Mouse (Mus musculus) megakaryocyte, embryonic 14.5 days (primary cell): ENCODE measurements around the gene Cnga4. TPM values are rescaled to one million over a fixed set of nuclear protein-coding genes. Genes with fewer than 3 reads are reported as not detected.

Experiments used
- H3K27me3 ChIP-seq: replicated peaks from 2 replicates; pipeline ENCODE3; 2012; ENCODE audit warnings: inconsistent platforms
- H3K36me3 ChIP-seq: replicated peaks from 2 replicates; pipeline ENCODE3; 2012; ENCODE audit warnings: low read length, inconsistent platforms, mixed read lengths
- H3K4me1 ChIP-seq: 2 replicates; pipeline ENCODE4 v1.6.1; 2012; ENCODE audit warnings: inconsistent platforms
- H3K4me3 ChIP-seq: replicated peaks from 2 replicates; pipeline ENCODE3; 2012; ENCODE audit warnings: moderate library complexity, mild to moderate bottlenecking, inconsistent platforms
- H3K9me3 ChIP-seq: 2 replicates; pipeline ENCODE4 v1.6.1; 2012; ENCODE audit warnings: inconsistent platforms
- FLI1 ChIP-seq: IDR thresholded peaks from 2 replicates; pipeline ENCODE4 v1.6.1; 2012; ENCODE audit warnings: low read length, inconsistent platforms, mixed read lengths
- GATA1 ChIP-seq: IDR thresholded peaks from 3 replicates; pipeline ENCODE4 v1.6.1; 2012; ENCODE audit warnings: mixed read lengths, low read length, inconsistent platforms, borderline replicate concordance
- polyA plus RNA-seq: library from polyadenylated mRNA; stranded (reverse); fragments of >175 nt; gene quantifications from 2 replicates; pipeline ENCODE4 v1.2.3, GENCODE M21; 2012; ENCODE audit warnings: low replicate concordance; ENCODE audit not compliant: insufficient read depth

Cnga4 gene
- polyA plus RNA-seq, 1 experiment = not detected

- no peaks in the 10 kb centered on the region for H3K9me3 ChIP-seq
- H3K4me1 ChIP-seq = no peaks in the 10 kb centered on the region
- no peak overlapping the region for H3K4me3 ChIP-seq
- peaks cover 16% of the 10 kb centered on the region for H3K27me3 ChIP-seq
- no peak for TF ChIP-seq GATA1
- TF ChIP-seq FLI1 = no peak
- no peaks in the 10 kb centered on the region for H3K36me3 ChIP-seq
These were observed 10.0 kb downstream of the Cnga4 start for GRCm38 (mm10) chr7:105414385-105414784.

GRCm38 (mm10) chr7:105416529-105416928 is 12.2 kb downstream of the Cnga4 start:
- Histone ChIP-seq H3K27me3 (peaks cover 14% of the 10 kb centered on the region), H3K4me1 (no peaks in the 10 kb centered on the region), H3K4me3 (no peak overlapping the region), H3K36me3 (no peaks in the 10 kb centered on the region), H3K9me3 (no peaks in the 10 kb centered on the region)
- no peak for TF ChIP-seq FLI1
- no peak for TF ChIP-seq GATA1

DNA sequence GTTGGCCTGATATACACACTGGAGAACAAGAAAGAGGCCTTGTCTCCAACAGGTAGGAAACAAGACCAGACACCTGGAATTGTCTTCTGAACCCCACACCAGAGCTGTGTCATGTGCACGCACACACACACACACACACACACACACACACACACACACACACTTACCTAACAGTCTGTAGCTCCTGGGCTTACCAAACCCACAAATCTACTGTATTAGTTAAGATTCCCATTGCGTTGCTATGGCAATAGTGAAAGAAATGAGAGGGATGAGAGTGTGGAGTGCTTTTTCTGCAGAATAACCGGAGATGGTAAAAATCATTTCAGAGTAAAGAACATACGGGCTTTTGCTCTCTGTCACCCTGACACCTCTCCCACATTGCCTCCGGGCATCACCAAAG is 13.7 kb downstream of the Cnga4 start:
- no peaks in the 10 kb centered on the region for H3K36me3 ChIP-seq

DNA sequence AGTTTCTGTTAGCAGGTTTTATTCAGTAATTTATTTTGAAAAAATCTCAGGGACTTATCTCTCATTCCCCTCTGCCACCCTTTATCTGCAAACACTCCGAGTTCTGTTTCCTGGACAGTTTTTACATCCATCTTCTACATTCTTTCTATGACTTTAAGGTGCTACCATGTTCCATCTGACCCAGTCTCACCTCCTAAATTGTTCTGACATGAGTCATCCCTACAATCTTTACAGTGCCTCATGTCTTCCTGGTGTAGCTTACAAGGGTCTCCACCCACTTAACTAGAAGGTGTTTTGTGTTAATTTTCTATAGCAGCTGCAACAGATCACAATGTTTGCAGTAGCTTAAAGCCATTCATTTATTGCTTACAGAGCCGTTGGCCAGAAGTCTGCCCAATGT is 16.5 kb downstream of the Cnga4 start:
- Histone ChIP-seq H3K36me3 (no peaks in the 10 kb centered on the region), H3K27me3 (peaks cover 34% of the 10 kb centered on the region), H3K9me3 (peaks cover 5% of the 10 kb centered on the region; the same call in 1 of the 2 replicates), H3K4me1 (no peaks in the 10 kb centered on the region), H3K4me3 (no peak overlapping the region)
- TF ChIP-seq GATA1 (no peak), FLI1 (no peak)

More for the DNA sequence above, 13.7 kb downstream of the Cnga4 start:
- H3K27me3 ChIP-seq = peaks cover 14% of the 10 kb centered on the region
- no peak overlapping the region for H3K4me3 ChIP-seq
- TF ChIP-seq FLI1 (no peak), GATA1 (no peak)
- H3K4me1 ChIP-seq = no peaks in the 10 kb centered on the region
- no peaks in the 10 kb centered on the region for H3K9me3 ChIP-seq

- H3K4me3 ChIP-seq = no peak overlapping the region
- H3K36me3 ChIP-seq = no peaks in the 10 kb centered on the region
- H3K9me3 ChIP-seq = peaks cover 6% of the 10 kb centered on the region; the same call in 1 of the 2 replicates
- peaks cover 50% of the 10 kb centered on the region for H3K27me3 ChIP-seq
- TF ChIP-seq GATA1 (no peak), FLI1 (no peak)
- H3K4me1 ChIP-seq = no peaks in the 10 kb centered on the region
These were observed 20.0 kb downstream of the Cnga4 start for GRCm38 (mm10) chr7:105424368-105424767.

DNA sequence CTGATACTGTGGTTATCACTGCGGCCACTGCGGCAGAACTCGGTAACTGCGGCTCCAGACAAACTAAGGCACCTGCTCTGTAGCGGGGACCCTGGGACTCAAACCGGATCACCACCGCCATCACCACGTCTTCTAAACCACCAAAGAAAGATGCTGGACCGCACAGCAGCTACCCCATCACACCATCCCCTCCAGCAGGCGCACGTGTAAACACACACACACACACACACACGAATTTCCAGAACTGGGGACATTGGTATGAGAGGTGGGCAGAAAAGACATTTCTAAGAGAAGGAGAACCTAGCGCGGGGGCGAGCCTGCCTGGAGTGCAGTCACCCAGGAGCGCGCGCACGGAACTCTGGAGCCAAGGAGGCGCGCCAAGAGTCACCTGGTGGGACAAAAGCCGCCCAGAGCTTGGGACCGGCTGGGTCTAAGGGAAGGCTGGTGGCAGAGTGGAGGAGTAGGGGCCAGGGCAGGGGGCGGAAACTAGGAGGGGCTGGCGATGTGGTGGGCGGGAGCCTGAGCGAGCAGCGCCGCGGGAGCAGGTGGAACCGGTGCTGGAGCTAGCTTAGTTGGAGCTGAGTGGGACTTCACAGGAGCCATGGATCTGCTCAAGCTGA is 21.2 kb downstream of the Cnga4 start, which contains the start of gene Cckbr:
Gene Cckbr, plus strand, starts transcription at position 308 of the 620 bp plus-strand sequence.
- Histone ChIP-seq H3K36me3 (no peaks in the 10 kb centered on the region), H3K27me3 (peaks cover 52% of the 10 kb centered on the region), H3K4me1 (no peaks in the 10 kb centered on the region), H3K4me3 (no peak within 1 kb of the TSS), H3K9me3 (peaks cover 6% of the 10 kb centered on the region; the same call in 1 of the 2 replicates)
- TF ChIP-seq FLI1 = no peak
- TF ChIP-seq GATA1 = no peak

DNA sequence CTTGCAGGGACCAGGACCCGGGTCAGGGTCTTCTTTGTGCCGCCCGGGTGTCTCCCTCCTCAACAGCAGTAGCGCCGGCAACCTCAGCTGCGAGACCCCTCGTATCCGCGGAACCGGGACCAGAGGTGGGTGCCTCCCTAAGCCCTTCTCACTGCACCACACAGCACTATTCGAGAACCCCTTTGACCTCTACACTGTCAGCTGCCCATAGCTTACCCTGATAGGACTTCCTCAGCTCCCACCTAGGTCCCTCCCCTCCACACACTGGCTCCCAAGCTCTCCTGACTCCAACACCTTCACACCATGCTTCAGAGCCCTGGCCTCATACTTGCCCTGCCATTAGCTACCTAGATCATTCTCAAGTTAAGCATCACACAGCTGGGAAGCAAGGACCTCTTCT is 21.7 kb downstream of the Cnga4 start:
- H3K9me3 ChIP-seq = peaks cover 6% of the 10 kb centered on the region; the same call in 1 of the 2 replicates
- no peaks in the 10 kb centered on the region for H3K4me1 ChIP-seq
- TF ChIP-seq FLI1 = no peak
- TF ChIP-seq GATA1 = no peak
- peaks cover 53% of the 10 kb centered on the region for H3K27me3 ChIP-seq
- no peak overlapping the region for H3K4me3 ChIP-seq
- no peaks in the 10 kb centered on the region for H3K36me3 ChIP-seq

DNA sequence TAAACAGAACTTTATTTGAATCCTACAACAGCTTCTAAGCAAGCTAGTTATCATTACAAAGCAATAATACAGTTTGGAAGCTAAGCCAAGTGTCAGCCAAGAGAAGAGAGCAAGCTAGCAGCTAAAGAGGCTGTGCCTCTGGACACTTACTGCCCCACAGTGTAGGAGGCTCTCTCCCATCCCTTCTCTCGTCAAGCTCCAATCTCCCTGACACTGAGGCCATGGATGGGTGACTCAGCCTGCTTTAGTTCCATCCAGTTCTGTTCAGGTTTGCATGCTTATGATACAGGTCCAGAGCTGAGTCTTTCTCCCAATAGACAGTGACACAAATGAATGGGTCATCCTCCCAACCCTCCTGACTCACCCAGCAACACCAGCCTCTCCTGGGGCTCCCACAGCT is 27.7 kb downstream of the Cnga4 start:
- peaks cover 20% of the 10 kb centered on the region for H3K9me3 ChIP-seq
- H3K4me3 ChIP-seq = no peak overlapping the region
- no peaks in the 10 kb centered on the region for H3K4me1 ChIP-seq
- TF ChIP-seq GATA1 (no peak), FLI1 (no peak)
- H3K36me3 ChIP-seq = no peaks in the 10 kb centered on the region
- peaks cover 25% of the 10 kb centered on the region for H3K27me3 ChIP-seq

- peaks cover 16% of the 10 kb centered on the region for H3K27me3 ChIP-seq
- H3K4me1 ChIP-seq = no peaks in the 10 kb centered on the region
- peaks cover 20% of the 10 kb centered on the region for H3K9me3 ChIP-seq
- H3K36me3 ChIP-seq = no peaks in the 10 kb centered on the region
- peak overlapping the region; percentile 64 for H3K4me3 ChIP-seq
- no peak for TF ChIP-seq GATA1
- no peak for TF ChIP-seq FLI1
These were observed 29.5 kb downstream of the Cnga4 start for GRCm38 (mm10) chr7:105433859-105434258.

- no peak for TF ChIP-seq GATA1
- no peak for TF ChIP-seq FLI1
- no peaks in the 10 kb centered on the region for H3K36me3 ChIP-seq
- H3K27me3 ChIP-seq = peaks cover 18% of the 10 kb centered on the region
- H3K9me3 ChIP-seq = peaks cover 20% of the 10 kb centered on the region
- no peak overlapping the region for H3K4me3 ChIP-seq
- H3K4me1 ChIP-seq = no peaks in the 10 kb centered on the region
These were observed 30.4 kb downstream of the Cnga4 start for GRCm38 (mm10) chr7:105434798-105435197.
